Mouse (Mus musculus) left cerebral cortex, adult 2 months (tissue): ENCODE data around the gene Slc43a3. TPM values are rescaled to one million over a fixed set of nuclear protein-coding genes. Genes with fewer than 3 reads are reported as not detected.
"Not testable (repeated sequence)": the region's sequence is repeated elsewhere in the genome, so short reads cannot be mapped to it uniquely, and the experiment has no call there.

Experiments used
- DNase-seq, 2 experiments: peaks; one replicate each; pipeline ENCODE4 v3.0.0; 2021 to 2022; ENCODE audit warnings: low spot score in 2 of 2, mixed read lengths in 1 of 2; ENCODE audit errors: extremely low spot score in 1 of 2
- H3K27ac ChIP-seq: fragments of 200-600 bp; 2 replicates; pipeline ENCODE4 v1.8.1; 2022
- H3K4me3 ChIP-seq: fragments of 200-600 bp; 2 replicates; pipeline ENCODE4 v1.8.1; 2022
- CTCF ChIP-seq: fragments of 200-600 bp; IDR thresholded peaks from 2 replicates; pipeline ENCODE4 v1.8.1; 2022; ENCODE audit warnings: antibody characterized with exemption, mild to moderate bottlenecking, moderate library complexity
- intact Hi-C: fragments of 180-260 bp; cut with DNase I; formaldehyde crosslinking; loops from one replicate; pipeline ENCODE4 v1.15.1; 2025
- long read RNA-seq, 2 experiments: library from polyadenylated mRNA; stranded (forward); transcript quantifications; one replicate each; pipeline ENCODE4 v2.0.0; 2021; ENCODE audit warnings: borderline mapping rate in 2 of 2
- total RNA-seq, 2 experiments: library from RNA; stranded (reverse); gene quantifications; 2 replicates each; pipeline ENCODE4 v1.2.3; 2021

Slc43a3 gene
- total RNA-seq: under 1 TPM in 1 of 2 experiments, not detected in 1; 0.14 TPM
- long read RNA-seq, experiment 1: 0 reads
- long read RNA-seq, experiment 2: 0 reads

DNA sequence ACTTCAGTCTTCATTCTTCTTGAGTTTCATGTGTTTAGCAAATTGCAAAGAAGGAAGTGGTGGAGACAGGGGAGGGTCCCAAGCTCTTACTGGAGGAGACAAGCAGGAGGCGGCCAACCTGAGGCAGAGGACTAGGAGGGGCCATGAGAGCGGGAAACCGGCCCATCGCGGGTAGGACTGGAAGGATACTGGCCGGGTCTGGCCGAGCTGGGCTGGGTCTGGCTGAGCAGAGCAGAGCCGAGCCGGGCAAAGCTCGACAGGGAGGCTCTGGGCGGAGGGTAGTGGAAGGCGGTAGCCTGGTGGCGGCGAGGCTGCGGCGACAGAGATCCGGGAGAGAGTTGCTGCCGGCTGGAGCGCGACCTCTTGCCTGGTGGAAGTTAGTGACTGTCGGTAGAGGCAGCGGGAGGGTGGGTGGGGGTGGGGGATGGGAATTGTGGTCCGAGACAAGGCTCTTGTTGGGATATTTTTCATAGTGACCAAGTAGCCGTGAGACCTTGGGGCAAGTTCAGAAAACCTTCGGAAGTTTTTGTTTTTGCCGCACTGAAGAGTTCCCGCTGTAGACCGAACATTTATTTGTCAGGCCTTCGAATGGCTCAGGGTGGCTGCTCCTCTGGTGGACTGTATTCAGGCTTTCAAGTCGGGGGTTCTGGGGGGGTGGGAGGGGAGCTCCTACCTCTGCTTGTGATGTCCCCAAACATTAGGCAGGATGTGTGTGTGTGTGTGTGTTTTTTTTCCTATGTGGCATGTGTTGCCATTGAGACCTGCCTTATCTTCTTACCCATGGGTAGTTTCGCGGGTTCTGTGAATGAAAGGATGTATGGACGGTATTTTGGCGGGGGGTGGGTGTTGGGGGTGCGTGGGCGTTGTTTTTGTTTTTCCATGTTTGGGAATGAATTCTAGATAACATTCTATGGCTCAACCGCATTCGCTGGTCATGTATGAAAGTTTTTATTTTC, at the start of gene Slc43a3:
TSS of gene Slc43a3 (plus strand) at position 106 of the 956 bp plus-strand sequence.
- intact Hi-C loops: no loop called here
- no peak within 1 kb of the TSS for H3K4me3 ChIP-seq
- TF ChIP-seq CTCF: no peak
- DNase-seq: no peak
- H3K27ac ChIP-seq: no peak within 1 kb of the TSS

DNA sequence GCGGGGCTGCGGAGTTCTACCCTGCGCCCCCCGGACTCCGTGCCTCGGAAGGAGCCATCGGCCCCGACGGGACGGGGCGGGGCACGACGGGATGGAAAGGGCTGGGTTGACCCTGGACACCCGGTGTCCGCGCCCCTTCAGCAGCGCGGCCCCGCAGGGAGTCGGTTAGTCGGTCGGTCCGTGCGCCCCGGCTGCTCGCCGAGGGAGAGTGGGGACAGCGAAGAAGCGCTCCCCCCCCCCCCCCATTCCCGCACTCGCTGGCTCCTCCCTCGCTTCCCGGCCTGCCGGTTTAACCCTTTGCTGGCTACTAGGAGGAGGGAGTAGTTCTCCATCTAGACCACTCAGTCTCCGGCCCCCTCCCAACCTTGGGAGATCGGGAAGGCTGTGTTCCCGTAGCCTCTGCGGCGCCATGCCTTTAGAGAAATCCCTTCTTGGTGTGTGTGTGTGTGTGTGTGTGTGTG, 49.5 kb upstream of the Slc43a3 start:
- TF ChIP-seq CTCF: no peak
- peak in 1 of 2 experiments; percentile 46 for DNase-seq
- H3K4me3 ChIP-seq: peak overlapping the region; percentile 81
- intact Hi-C loops: loop anchor here (10.0 kb wide), 1 partner anchor 332 kb away; no protein-coding TSS in a partner anchor
- peak overlapping the region; percentile 91 for H3K27ac ChIP-seq

- intact Hi-C loops: loop anchor here (10.0 kb wide), 1 partner anchor 333 kb away; no protein-coding TSS in a partner anchor
- peak overlapping the region; percentile 50; the same call in 1 of the 2 replicates for H3K27ac ChIP-seq
- H3K4me3 ChIP-seq: peak overlapping the region; percentile 46
- peak; percentile 35 for TF ChIP-seq CTCF
- DNase-seq: peak in 1 of 2 experiments; percentile 54
Measured at GRCm38 (mm10) chr2:84887411-84888271, 48.7 kb upstream of the Slc43a3 start.

DNA sequence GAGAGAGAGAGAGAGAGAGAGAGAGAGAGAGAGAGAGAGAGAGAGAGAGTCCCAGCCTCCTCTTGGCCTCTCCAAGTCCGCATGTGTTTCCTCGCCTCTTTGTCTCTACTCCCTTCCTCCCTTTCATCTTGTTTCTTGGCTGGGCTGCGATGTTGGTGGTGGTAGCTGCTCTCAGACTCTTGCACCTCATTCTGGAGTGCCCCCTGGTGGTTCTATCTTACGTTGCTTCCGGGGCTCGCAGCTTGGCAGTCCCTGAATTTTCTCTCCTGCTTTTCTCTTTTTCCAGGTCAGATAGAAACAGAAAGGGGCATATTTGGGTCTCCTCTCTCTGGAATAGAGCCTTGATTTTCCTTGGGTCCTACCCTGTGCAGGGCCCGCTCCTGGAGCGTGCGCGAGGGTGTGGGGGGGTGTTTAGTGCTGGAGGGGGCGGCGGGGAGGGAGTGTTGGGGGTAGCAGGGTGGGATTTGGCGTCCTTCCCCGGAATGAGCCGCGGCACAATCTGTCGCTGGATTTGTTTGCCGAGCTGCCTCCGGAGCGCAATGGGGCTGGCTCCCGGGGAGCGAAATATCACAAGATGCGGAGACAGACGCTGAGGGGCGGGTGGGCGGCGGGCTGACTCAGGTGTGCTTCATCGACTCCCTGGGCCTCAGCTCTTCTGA, 47.6 kb upstream of the Slc43a3 start:
- intact Hi-C loops: loop anchor here (1.0 to 10.0 kb wide), 2 partner anchors 22 to 334 kb away; no protein-coding TSS in a partner anchor
- TF ChIP-seq CTCF: peak; percentile 66
- Histone ChIP-seq H3K27ac (0 out of 2 replicates have a peak overlapping the region, but pooled peaks have one; percentile 34), H3K4me3 (peak overlapping the region; percentile 3; the same call in 1 of the 2 replicates)
- peak; percentile 79 to 83 for DNase-seq

DNA sequence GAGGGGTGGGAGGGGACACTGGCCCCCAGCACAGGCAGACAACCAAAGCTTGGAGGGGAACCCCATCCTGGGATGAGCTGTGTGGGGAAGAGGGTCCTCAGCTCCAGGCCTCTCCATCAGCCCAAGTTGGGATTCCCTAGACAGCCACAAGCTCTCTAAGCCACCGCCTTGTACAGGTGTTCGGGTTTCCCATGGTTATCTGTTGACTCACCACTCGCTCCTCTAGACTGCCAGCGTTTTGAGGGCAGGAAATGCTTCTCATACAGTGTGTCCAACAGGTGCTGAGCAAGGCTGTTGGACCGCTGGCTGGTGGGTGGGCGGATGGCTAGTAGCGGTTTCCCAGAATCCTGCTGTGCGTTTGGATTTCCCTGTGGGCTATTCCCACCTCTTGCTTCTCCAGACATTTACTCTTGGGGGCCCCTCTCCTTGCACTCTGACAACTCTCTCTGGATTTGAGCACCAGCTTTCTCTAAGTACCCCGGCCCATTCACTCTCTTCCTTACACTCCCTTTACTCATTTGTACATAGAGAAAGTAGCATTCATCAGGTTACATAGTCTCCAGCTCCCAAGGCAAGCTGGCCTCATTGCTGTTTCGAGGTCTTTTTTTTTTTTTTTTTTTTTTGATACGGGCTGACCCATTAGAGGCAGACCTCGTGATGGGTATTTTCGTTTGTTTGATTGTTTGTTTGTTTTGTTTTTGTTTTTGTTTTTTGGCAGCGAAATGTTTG, 46.9 kb upstream of the Slc43a3 start:
- DNase-seq: peak in 1 of 2 experiments; percentile 50
- TF ChIP-seq CTCF: no peak
- Histone ChIP-seq H3K4me3 (no peak overlapping the region), H3K27ac (no peak overlapping the region)
- intact Hi-C loops: loop anchor here (1.0 to 10.0 kb wide), 5 partner anchors 23 to 335 kb away; no protein-coding TSS in a partner anchor

- DNase-seq: peak; percentile 70 to 79
- intact Hi-C loops: loop anchor here (1.0 to 5.0 kb wide), 3 partner anchors 59 to 121 kb away; no protein-coding TSS in a partner anchor
- H3K4me3 ChIP-seq: no peak overlapping the region
Measured at GRCm38 (mm10) chr2:84890045-84890340, 46.4 kb upstream of the Slc43a3 start.

GRCm38 (mm10) chr2:84893359-84893758, 43.0 kb upstream of the Slc43a3 start:
- intact Hi-C loops: loop anchor here (5.0 kb wide), 1 partner anchor 59 kb away; no protein-coding TSS in a partner anchor
- no peak for DNase-seq
- no peak overlapping the region for H3K27ac ChIP-seq
- TF ChIP-seq CTCF: no peak
- H3K4me3 ChIP-seq: no peak overlapping the region

More at GRCm38 (mm10) chr2:84890045-84890340, 46.4 kb upstream of the Slc43a3 start:
- TF ChIP-seq CTCF: peak; percentile 81
- H3K27ac ChIP-seq: no peak overlapping the region

DNA sequence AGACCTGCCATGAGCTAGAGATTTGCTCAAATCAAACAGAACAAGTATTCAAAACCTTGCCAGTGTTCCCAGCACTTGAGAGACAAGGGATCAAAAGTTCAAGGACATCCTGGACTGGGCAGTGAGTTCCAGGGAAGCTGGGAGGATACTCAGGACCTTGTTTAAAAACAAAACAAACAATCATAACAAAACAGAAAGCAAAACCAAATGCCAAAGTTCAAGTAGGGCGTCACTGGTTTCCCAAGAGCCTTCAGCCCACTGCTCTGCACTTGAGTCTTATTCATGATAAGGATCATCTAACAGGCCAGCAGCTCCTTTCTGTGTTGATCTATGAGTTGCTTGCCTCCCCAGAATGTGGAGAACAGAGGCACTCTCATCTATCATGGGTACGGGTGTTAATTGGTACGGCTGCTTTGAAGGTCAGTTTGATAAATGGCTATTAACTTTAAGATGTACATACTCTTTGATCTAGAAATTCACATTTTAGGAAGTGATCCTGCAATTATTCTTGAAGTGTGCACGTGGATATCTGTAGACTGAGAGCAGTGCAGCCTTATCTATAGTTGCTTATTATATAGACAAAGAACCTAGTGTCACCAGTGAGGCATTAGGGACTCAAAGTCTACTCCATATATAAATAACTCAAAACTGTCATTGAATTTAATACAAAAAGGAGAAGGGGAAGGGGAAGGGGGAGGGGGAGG, 40.7 kb upstream of the Slc43a3 start:
- TF ChIP-seq CTCF: no peak
- DNase-seq: no peak
- Histone ChIP-seq H3K27ac (no peak overlapping the region), H3K4me3 (no peak overlapping the region)
- intact Hi-C loops: no loop called here

DNA sequence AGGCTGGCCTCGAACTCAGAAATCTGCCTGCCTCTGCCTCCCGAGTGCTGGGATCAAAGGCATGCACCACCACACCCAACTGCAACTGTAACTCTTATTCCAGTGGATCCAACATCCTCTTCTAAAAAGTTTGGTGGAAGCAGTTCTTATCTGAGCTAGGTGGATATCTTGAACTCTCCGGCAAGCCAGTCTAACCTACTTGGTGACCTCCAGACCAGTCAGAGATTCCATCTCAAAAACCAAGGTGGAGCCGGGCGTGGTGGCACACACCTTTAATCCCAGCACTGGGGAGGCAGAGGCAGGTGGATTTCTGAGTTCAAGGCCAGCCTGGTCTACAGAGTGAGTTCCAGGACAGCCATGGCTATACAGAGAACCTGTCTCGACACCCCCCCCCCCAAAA, 39.7 kb upstream of the Slc43a3 start:
- H3K27ac ChIP-seq, DNase-seq, H3K4me3 ChIP-seq, intact Hi-C loops: not testable (repeated sequence)

- Histone ChIP-seq H3K4me3 (no peak overlapping the region), H3K27ac (no peak overlapping the region)
- no peak for DNase-seq
- intact Hi-C loops: no loop called here
- TF ChIP-seq CTCF: no peak
Measured at GRCm38 (mm10) chr2:84912722-84913121, 23.7 kb upstream of the Slc43a3 start.
